Mouse (Mus musculus): ENCODE data around the gene Ccdc138. TPM values are rescaled to one million over a fixed set of nuclear protein-coding genes. Genes with fewer than 3 reads are reported as not detected.

Gene Ccdc138
- total RNA-seq, 2 experiments from 2014 or later = 3.9 TPM

Other genes with a start within 250 kb of the Ccdc138 start
- gene Gcc2, start 242.5 kb upstream of the Ccdc138 start, total RNA-seq (2021) = 10 to 100 TPM; 90.8 to 92.0 TPM
- 10 to 100 TPM; 22.1 to 22.7 TPM for gene Lims1, start 174.5 kb upstream of the Ccdc138 start, total RNA-seq (2021)
- 10 to 100 TPM; 85.6 to 98.6 TPM for gene Ranbp2, start 51.0 kb upstream of the Ccdc138 start, total RNA-seq (2021)
- gene Edar, start 177.7 kb downstream of the Ccdc138 start, total RNA-seq (2021) = under 1 TPM; 0.21 to 0.37 TPM
- gene Gm17542, start 220.3 kb downstream of the Ccdc138 start, total RNA-seq (2021) = not detected